Mouse (Mus musculus): ENCODE data around the gene Ebf4. TPM values are rescaled to one million over a fixed set of nuclear protein-coding genes. Genes with fewer than 3 reads are reported as not detected.

Gene Ebf4
- total RNA-seq (2023) = not detected in 2 replicates

DNA sequence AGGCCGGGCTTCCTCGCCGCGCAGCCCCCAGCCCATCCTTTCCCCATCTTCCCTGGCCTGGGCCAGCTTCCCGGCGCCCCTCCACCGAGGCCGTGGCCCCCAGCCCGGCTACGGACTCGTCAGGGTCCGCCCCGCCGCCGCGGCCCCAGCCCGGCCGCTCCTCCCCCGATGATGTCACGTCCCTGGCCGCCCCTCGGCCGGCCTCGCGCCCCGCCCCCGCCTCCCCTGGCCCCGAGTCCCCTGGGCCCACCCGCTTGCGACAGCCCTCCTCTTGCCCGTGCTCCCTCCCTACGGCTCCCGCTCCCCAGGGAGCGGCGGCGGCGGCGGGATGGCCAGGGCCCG is at the start of gene Ebf4:
Ebf4 (plus strand) TSS at position 234 of the 342 bp plus-strand sequence.

GRCm38 (mm10) chr2:130274149-130274861 is 20.7 kb upstream of the Ebf4 start, which contains the start of gene Nop56:
Gene Nop56, plus strand, starts transcription at chr2:130274430.

DNA sequence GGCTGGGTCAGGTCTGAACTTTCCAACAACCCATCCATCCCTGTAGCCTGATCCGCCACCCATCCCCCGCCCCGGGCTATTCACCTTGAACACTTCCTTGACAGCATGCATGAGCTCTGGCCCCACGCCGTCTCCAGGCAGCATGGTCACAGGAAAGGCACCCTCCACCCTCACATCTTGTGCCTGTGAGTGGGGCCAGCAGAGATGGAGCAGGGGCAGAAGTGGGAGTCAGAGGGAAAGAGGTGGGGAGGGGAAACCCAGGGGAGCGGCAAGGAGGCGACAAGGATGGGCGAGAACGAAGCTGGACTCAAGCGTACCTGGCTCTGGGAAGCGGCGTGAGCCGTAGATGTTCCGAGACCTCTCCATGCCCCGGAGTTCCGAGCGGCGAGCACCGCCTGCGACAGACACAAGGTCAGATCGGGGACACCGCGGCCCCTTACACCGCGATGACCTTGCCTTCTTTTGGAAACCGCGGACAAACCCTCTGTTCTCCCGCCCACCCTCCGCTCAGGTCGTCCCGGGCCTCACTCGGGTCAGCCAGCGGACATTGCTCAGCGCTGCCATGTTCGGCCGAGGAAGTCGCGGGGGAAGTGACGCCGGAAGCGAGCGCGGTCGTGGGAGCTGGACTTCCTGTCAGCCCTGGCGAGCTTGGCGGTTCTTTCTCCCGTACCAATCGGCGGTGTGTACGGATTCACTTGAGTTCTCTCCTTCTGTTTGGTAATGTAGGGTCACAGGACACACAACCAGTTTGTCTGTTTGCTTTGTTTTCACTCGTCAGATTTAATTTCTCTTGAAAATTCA is 10.9 kb upstream of the Ebf4 start, which contains the start of gene Idh3b:
Idh3b (minus strand) TSS at position 694 of the 801 bp plus-strand sequence.

DNA sequence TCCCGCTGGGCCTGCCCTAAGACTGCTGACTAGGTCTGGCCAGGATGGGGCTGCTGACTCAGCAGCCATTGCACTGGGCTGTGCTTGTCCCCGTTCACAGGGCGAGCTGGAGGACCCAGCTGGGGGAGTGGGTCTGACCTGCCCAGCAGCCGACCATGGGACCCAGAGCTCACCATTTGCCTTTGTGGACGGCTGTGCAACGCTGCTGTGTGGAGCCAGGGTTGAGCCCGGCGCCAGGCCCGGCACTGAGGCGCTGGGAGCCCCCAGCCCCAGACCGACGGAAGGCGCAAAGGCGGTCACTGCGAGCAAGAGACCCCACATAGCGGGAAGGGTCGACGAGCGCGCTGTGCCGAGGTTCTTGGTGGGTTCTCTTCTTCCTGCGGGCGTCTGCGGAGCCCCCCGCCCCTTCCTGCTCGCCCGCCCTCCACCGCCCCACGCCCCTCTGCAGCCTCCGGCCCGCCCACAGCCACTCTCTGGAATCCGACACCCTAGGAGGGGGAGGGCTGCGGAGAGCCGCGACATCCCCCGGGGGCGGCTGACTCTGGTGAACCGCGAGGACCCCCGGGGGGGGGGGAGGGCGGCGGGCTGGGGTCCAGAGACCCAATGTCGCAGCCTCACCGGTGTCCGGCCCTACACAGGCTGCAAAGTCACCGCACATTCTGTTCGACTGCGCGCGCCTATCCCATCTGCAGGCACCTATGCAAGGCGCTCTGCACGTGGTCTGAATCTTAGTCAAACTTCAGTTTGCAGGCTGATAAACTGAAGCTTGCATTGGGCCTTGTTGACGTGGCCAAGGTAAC is 102.4 kb downstream of the Ebf4 start, which contains the start of gene Cpxm1:
Cpxm1 (minus strand) TSS at position 389 of the 800 bp plus-strand sequence.

DNA sequence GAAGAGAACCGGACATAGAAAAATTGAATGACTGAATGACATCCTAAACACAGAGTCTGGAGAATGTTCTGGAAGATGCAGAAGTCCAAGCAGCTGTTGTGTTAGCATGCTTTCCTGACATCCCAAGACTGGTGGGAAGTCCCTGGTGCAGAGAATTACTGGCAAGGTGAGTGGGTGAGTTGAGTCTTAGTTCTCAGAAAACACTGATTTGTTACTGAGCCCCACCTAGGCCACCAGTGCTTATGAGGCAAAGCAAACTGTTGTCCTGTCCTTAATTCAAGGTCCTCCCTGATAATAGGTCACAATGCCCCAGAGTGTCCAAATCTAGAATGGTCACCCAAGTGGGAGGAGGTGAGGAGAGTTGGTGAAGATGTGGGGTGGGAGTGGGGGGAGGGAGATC is 110.0 kb downstream of the Ebf4 start, which contains the start of the genes Gm28372 and 1700020A23Rik:
Gm28372 (plus strand) TSS at position 301 of the 400 bp plus-strand sequence.
1700020A23Rik (plus strand) TSS at position 321 of the 400 bp plus-strand sequence.

DNA sequence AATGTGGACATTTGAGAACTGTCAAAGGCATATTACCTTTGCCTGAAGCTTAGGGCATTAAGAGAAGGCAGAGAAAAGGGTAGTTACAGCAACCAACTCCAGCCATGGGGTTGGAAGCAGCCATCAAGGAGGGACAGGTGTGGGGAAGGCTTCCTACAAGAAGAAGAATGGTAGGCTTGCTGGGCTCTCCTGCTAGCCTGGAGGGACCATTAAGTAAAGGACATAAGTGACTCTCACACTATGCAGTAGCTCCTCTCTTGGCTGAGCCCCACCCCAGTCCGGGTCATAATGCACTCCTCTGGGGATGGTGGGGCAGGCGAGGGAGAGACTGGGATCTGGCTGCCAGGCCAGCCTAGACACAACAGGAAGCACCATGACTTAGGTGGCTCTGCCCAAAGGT is 111.2 kb downstream of the Ebf4 start, which contains the start of gene Tmem239:
Tmem239 (plus strand) TSS at position 301 of the 400 bp plus-strand sequence.

Other genes starting within 250 kb of the Ebf4 start
- not detected in 2 replicates for gene Tgm6, start 182.8 kb upstream of the Ebf4 start, total RNA-seq (2023)
- gene Snrpb, start 115.8 kb upstream of the Ebf4 start, total RNA-seq (2023) = 116 and 127 TPM in 2 replicates
- gene Tmc2, start 100.0 kb upstream of the Ebf4 start, total RNA-seq (2023) = not detected in 2 replicates
- 52.8 and 95.3 TPM in 2 replicates for gene Nop56, start 20.7 kb upstream of the Ebf4 start, total RNA-seq (2023)
- gene Idh3b, start 10.6 kb upstream of the Ebf4 start, total RNA-seq (2023) = 38.7 and 50.2 TPM in 2 replicates
- gene Cpxm1, start 102.4 kb downstream of the Ebf4 start, total RNA-seq (2023) = 0.25 and 0.66 TPM in 2 replicates
- not detected in 2 replicates for gene Gm28372, start 110.1 kb downstream of the Ebf4 start, total RNA-seq (2023)
- gene 1700020A23Rik, start 110.1 kb downstream of the Ebf4 start, total RNA-seq (2023) = not detected in 2 replicates
- gene Tmem239, start 111.3 kb downstream of the Ebf4 start, total RNA-seq (2023) = not detected in 2 replicates
- gene Vps16, start 129.2 kb downstream of the Ebf4 start, total RNA-seq (2023) = 53.6 and 89.6 TPM in 2 replicates
- 14.1 and 17.0 TPM in 2 replicates for gene Pced1a, start 129.5 kb downstream of the Ebf4 start, total RNA-seq (2023)
- 66.3 and 68.3 TPM in 2 replicates for gene Ptpra, start 155.1 kb downstream of the Ebf4 start, total RNA-seq (2023)

Data from neutrophil, adult 65 days (primary cell).